Mouse (Mus musculus) testis, adult 10 weeks (tissue): Measurements from ENCODE around the gene Mbd6. TPM values are rescaled to one million over a fixed set of nuclear protein-coding genes. Genes with fewer than 3 reads are reported as not detected.

Experiments used
- polyA plus RNA-seq: library from polyadenylated mRNA; stranded (reverse); fragments of 350-450 nt; fragmentation: Illumina TruSeq; extraction: RNeasy Lipid Tissue Mini Kit (QIAGEN cat#74804); gene quantifications from one replicate; pipeline ENCODE4 v1.2.3, GENCODE M21; 2014; ENCODE audit warnings: low read depth, low replicate concordance

Gene Mbd6
- polyA plus RNA-seq = 3.4 TPM

DNA sequence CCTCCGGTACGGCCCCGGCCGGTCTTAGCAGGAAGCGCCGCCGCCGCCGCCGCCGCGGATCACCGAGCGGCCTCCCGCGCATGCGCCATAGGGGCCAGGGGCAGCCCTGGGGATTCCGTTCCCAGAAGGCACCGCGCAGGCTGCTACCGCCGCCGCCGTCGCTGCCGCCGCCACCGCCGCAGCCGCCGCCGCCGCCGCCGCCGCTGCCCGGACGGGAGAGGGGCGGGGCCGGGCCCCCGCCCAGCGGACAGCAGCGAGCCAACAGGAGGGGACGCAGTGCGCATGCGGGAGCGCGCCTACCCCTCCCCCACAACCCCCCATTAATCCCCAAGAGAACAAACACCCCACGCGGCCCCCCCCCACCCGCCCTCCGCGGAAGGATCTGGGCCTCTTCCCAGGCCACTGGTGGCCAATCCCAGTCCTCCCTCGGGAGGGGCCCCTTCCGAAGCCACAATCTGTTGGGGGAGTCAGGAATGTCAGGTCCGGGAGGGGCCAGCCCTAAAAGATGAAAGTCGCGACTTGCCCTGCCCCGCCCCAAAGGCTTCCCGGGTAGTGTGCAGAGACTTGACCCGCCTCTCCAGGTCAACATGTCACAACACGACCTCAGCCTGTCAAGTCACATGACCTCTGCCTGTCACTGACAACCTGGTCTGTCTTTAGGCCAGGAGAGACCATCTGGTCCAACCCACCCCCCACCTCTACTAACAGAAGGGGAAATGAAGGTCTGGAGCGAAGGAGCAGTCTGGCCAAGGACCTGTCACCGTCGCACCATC lies at the start of gene Mbd6:
Mbd6 (minus strand) TSS at position 219 of the 773 bp plus-strand sequence.

DNA sequence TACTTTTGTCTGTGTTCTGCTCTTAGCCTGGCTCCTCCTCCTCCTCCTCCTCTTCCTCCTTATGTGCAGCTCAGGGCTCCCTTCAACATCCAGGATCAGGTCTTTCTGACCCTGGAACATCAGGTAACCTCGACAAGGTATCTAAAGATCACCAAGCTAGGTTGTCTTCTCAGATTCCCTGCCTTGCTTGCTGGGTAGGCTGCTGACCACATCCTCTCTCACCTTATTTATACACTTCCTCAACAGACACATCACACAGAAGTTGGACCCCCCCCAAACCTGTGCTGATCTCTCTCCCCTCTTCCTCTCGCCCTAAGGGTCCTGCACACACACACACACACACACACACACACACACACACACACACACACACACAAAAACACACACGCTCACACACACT lies 32.8 kb upstream of the Mbd6 start, which contains the start of gene Arhgap9:
Arhgap9 (plus strand) TSS at position 344 of the 400 bp plus-strand sequence.

DNA sequence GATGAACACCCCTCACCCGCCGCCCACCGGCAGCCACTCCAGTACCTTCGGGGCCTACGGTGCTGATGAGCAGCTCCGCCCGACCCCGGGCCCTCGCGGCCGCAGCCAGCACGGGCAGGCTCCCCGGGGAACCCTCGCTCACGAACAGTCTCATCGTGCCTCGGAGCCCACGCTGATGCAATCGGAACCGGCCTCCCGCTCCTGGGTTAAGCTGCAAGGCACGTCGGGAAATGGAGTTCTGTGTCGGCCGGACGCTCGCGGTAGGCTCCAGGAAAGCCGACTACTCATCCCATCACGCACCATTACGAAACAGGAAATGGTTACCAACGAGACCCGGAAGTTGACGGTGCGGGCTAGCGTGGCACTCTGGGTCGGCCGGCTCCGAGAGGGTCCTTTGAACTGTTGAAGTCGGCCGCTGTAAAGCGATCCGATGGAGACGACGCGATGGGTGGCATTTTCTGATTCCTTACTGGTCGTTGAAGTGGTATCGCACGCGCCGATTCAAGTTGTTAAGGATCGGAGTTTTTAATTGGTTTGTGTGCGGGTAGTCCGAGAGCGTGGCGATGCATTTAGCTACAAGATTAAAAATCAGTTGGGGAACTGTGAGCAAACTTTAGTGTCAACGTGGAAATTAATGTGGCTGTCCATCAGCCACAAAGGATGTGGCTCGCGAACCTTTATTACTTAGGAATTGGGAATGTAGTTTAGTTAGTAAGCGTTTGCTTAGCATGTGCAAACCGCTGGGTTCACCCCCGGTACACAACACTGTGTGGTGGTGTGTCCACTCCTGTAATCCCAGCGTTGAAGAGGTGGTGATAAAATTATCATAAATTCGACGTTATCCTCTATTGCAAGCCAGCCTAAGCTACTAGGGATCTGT lies 22.9 kb upstream of the Mbd6 start, which contains the start of gene Mars:
Mars (minus strand) TSS at position 311 of the 880 bp plus-strand sequence.

DNA sequence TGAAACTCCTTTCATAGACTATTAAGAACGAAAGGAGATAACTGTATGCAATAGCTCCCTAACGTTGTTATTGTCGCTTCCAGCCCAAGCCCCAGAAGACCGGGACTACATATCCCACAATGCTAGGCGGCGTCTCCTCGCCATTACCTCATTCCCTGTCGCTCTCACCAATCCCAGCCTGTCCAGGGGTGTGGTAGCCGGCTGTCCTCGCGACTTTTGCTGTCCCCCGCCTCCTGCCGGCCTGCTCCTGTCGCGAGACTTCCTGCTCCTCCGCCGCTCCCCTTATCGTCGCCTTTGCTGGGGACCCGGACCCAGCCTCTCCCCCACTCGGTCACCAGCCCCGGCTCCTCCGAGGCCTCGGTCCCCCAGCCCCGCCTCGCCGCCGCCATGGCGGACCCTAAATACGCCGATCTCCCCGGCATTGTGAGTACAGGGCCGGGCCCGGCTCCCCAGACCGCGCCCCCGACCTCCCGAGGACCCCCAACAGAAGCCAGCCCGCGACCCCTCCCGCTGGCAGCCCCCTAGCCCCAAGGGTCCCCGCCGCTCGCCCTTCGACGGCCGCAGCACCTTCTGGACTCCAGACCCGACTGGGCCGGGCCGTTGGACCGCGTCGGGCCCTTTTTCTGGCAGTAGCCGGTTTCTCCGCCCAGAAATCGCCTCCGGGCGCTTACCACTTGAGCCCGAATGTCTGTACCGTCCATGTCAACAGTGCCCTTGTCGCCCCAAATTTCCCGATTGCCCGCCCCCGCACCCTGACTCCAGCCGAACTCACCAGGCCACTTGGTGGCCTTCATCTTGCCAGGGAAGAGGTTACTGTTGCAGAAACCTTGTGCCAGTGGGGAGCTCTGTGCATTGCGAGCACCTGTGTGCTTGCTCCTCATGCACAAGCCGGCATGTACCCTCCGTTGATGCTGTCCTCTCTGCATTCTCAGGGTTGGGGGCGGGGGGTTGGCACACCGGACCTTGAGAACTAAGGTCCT lies 22.4 kb downstream of the Mbd6 start, which contains the start of gene Dctn2:
Dctn2 (plus strand) TSS at position 257 of the 980 bp plus-strand sequence.

DNA sequence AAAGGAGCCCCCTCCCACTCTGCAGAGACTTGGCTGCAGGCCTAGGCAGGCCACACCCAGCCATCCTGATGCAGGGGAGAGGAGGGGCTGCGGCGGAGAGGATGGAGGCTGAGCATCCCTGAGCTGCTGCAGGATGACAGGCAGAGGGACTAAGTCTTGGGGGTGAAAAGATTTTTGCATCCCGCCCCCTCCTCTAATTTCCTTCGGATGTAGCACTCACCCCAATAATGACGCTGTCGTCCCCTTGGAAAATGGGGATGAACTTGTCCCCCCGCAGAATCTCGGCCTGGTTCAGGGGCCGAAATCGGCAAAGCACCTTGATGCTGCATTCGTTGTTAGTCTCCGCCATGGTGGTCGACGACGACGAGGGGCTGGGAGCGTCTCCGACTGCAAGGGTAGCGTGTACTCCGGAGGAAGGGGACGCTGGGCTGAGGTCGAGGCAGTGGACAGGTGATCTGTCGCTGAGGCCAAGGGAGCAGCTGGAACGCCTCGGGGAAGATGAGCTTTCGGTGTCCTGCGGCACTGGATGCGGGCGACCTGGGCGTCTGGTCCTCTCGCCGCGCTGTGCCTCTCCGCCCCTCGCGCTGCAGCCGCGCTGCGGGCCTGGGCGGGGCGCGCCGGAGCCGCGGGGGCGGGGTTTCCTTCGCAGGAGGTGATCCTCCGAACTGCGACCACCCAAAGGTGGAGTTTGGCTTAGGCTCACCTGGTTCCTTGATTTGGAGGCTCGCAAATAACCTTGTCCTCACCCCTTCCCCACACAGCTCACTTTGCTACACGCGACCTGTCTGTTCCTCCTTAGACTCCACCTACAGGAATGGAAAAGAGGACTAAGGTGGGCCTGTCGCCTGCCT lies 26.0 kb downstream of the Mbd6 start, which contains the start of gene Kif5a:
Kif5a (minus strand) TSS at position 801 of the 851 bp plus-strand sequence.

Other genes starting within 250 kb of the Mbd6 start
- 3.7 TPM for gene Mettl1, start 247.6 kb downstream of the Mbd6 start, polyA plus RNA-seq
- not detected for gene Eef1akmt3, start 247.5 kb downstream of the Mbd6 start, polyA plus RNA-seq
- gene Cyp27b1, start 240.8 kb downstream of the Mbd6 start, polyA plus RNA-seq = 0.11 TPM
- 0.27 TPM for gene March9, start 228.8 kb downstream of the Mbd6 start, polyA plus RNA-seq
- gene Cdk4, start 225.5 kb downstream of the Mbd6 start, polyA plus RNA-seq = 13.9 TPM
- gene Tspan31, start 218.8 kb downstream of the Mbd6 start, polyA plus RNA-seq = 9.5 TPM
- gene Agap2, start 213.7 kb downstream of the Mbd6 start, polyA plus RNA-seq = 0.06 TPM
- gene Os9, start 167.9 kb downstream of the Mbd6 start, polyA plus RNA-seq = 5.2 TPM
- gene B4galnt1, start 123.8 kb downstream of the Mbd6 start, polyA plus RNA-seq = 1.1 TPM
- gene Slc26a10, start 108.4 kb downstream of the Mbd6 start, polyA plus RNA-seq = 3.1 TPM
- gene Arhgef25, start 98.9 kb downstream of the Mbd6 start, polyA plus RNA-seq = 7.3 TPM
- gene Dtx3, start 93.3 kb downstream of the Mbd6 start, polyA plus RNA-seq = 7.7 TPM
- gene Pip4k2c, start 77.4 kb downstream of the Mbd6 start, polyA plus RNA-seq = 7.2 TPM
- 0.84 TPM for gene Kif5a, start 25.7 kb downstream of the Mbd6 start, polyA plus RNA-seq
- 67.0 TPM for gene Dctn2, start 22.6 kb downstream of the Mbd6 start, polyA plus RNA-seq
- 11.4 TPM for gene Mars, start 22.8 kb upstream of the Mbd6 start, polyA plus RNA-seq
- gene Arhgap9, start 32.9 kb upstream of the Mbd6 start, polyA plus RNA-seq = 0.10 TPM
- 0.13 TPM for gene Gli1, start 53.0 kb upstream of the Mbd6 start, polyA plus RNA-seq
- not detected for gene Inhbe, start 65.4 kb upstream of the Mbd6 start, polyA plus RNA-seq
- not detected for gene Inhbc, start 81.4 kb upstream of the Mbd6 start, polyA plus RNA-seq
- 121 TPM for gene R3hdm2, start 91.3 kb upstream of the Mbd6 start, polyA plus RNA-seq
- not detected for gene Stac3, start 212.7 kb upstream of the Mbd6 start, polyA plus RNA-seq
- gene Ndufa4l2, start 225.9 kb upstream of the Mbd6 start, polyA plus RNA-seq = 10.5 TPM
- 0.81 TPM for gene Shmt2, start 233.4 kb upstream of the Mbd6 start, polyA plus RNA-seq
- gene Nxph4, start 245.5 kb upstream of the Mbd6 start, polyA plus RNA-seq = not detected